Mouse (Mus musculus): ENCODE results near the gene Spag17. TPM values are rescaled to one million over a fixed set of nuclear protein-coding genes. Genes with fewer than 3 reads are reported as not detected.

Spag17 gene
- not detected for polyA plus RNA-seq (2014; fragmentation: Illumina TruSeq; extraction: RNeasy Lipid Tissue Mini Kit (QIAGEN cat#74804); ENCODE audit: low read depth, low replicate concordance)

GRCm38 (mm10) chr3:99885187-99885811 is at the start of gene Spag17:
Gene Spag17 (plus strand): TSS chr3:99885406.

GRCm38 (mm10) chr3:100162315-100163105 is 277.3 kb downstream of the Spag17 start, which contains the start of the genes Gdap2 and Wdr3:
Gene Gdap2 (plus strand): TSS chr3:100162381.
Gene Wdr3 (minus strand): TSS chr3:100162407.

Measured in heart, adult 10 weeks (tissue).